Mouse (Mus musculus): ENCODE results near the gene Bank1. TPM values are rescaled to one million over a fixed set of nuclear protein-coding genes. Genes with fewer than 3 reads are reported as not detected.

Bank1 gene
- total and polyA plus RNA-seq, 2 experiments from 2014 or later = 0.10 to 0.25 TPM

DNA sequence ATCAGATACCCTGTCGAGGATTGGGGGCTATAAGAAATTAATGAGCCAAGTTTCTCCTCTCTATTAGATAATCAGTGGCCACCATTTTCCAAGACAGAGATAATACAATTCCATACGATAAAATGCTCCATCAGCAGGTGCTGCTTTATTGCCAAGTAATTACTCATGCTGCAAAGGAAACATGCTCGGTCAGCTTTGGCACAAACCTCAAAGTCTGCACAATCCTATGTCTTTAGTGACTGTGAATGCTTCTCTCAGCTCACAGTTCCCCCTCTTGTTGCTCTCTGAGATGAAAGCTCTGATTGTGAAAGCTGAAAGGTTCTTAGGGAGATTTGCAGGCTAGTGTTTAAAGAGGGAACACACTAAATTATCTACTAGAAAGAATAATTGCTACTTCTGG is 193.9 kb downstream of the Bank1 start:
- Histone ChIP-seq H3K9ac (replicated peaks; ENCODE audit: low read length) (no peak overlapping the region), H3K27me3 (ENCODE audit: insufficient read depth, low read length) (no peaks in the 10 kb centered on the region), H3K27ac (no peak overlapping the region), H3K36me3 (ENCODE audit: insufficient read depth, low read length) (no peaks in the 10 kb centered on the region), H3K4me1 (ENCODE audit: insufficient read depth, low read length) (no peaks in the 10 kb centered on the region), H3K4me3 (ENCODE audit: low read length) (no peak overlapping the region), H3K9me3 (ENCODE audit: low read length) (no peaks in the 10 kb centered on the region), H3K4me2 (ENCODE audit: low read depth, low read length) (no peak overlapping the region)
- 33% methylated on average over 3 of the region's 3 CpGs for WGBS
- ATAC-seq (no peak), DNase-seq (ENCODE audit: low spot score) (peak; percentile 17)
- TF ChIP-seq CTCF (IDR thresholded peaks at IDR 0.05; ENCODE audit: low read depth) = no peak

DNA sequence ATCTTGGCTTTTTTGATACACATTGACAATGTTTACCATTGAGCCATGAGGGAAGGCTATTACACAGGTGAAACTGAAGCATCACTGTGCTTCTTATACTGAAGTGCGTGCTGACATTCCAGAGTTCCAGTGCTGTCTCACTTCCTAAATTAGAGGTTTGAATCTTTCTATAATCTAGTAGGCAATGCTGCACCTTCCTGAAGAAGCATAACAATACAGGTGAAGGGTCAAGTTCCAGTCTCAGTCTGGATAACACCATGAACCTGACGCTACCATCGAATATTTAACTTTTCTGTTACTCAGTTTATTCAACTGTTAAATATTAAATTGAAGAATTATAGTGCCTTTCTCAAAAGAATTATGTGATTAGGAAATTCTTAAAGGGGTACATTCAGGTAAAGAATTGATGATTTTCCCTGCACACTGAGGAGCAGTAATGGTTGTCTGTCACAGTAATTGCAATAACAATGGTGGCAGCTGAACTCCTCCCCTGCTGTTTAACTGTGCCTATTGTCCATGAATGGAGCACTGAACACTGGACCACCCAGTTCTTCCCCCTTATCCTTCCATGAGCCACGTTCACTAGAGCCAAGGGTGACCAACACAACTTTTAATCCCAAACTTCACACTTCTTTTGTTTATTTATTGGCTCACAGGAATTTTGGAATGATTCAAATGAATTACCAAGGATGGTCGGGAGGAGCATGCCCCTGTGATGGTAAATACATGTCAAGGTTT is 210.2 kb downstream of the Bank1 start:
- no peak for TF ChIP-seq CTCF (IDR thresholded peaks at IDR 0.05; ENCODE audit: low read depth)
- Histone ChIP-seq H3K27me3 (ENCODE audit: insufficient read depth, low read length) (no peaks in the 10 kb centered on the region), H3K4me1 (ENCODE audit: insufficient read depth, low read length) (no peaks in the 10 kb centered on the region), H3K9me3 (ENCODE audit: low read length) (no peaks in the 10 kb centered on the region), H3K9ac (replicated peaks; ENCODE audit: low read length) (no peak overlapping the region), H3K4me2 (ENCODE audit: low read depth, low read length) (no peak overlapping the region), H3K4me3 (ENCODE audit: low read length) (no peak overlapping the region), H3K27ac (no peak overlapping the region), H3K36me3 (ENCODE audit: insufficient read depth, low read length) (no peaks in the 10 kb centered on the region)
- WGBS = 30% methylated on average over 5 of the region's 5 CpGs
- no peak for DNase-seq (ENCODE audit: low spot score)
- ATAC-seq = no peak

DNA sequence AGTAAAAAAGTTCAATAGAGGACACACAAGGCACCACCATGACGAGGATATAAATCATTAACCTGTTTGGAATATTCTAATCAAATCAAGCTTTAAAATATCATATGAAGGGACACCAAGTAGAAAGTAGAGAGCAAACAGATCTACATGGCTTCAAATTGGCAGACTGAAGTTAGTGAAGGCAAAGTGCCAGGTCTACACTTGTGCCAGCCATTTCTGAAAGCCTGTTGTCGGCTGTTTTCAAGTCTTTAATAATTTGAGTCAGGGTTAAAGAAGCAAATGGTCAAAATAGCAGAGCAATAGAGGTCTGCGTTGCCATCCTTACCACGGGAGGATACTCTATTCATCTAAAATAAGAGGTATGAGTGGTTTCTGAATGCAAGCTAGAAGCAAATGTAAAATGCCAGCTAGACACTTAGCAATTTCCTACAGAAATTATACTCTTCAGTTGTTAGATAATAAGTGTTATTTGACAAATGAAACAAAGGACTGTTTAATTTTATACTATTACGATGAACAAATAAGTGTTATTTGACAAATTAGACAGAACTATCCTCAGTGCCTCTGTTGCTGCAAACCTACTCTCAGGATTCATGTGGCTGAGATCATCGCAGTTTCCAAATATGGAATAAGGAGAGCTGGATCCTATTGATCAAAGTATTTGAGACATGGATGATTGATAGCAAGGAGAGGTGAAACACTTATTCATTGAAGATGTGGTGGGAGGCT is 216.3 kb downstream of the Bank1 start:
- Histone ChIP-seq H3K27ac (no peak overlapping the region), H3K9ac (replicated peaks; ENCODE audit: low read length) (no peak overlapping the region), H3K4me2 (ENCODE audit: low read depth, low read length) (no peak overlapping the region), H3K4me3 (ENCODE audit: low read length) (no peak overlapping the region), H3K27me3 (ENCODE audit: insufficient read depth, low read length) (no peaks in the 10 kb centered on the region), H3K9me3 (ENCODE audit: low read length) (no peaks in the 10 kb centered on the region), H3K36me3 (ENCODE audit: insufficient read depth, low read length) (no peaks in the 10 kb centered on the region), H3K4me1 (ENCODE audit: insufficient read depth, low read length) (no peaks in the 10 kb centered on the region)
- ATAC-seq (no peak), DNase-seq (ENCODE audit: low spot score) (peak; percentile 24)
- 73% methylated on average over 6 of the region's 6 CpGs for WGBS
- no peak for TF ChIP-seq CTCF (IDR thresholded peaks at IDR 0.05; ENCODE audit: low read depth)

DNA sequence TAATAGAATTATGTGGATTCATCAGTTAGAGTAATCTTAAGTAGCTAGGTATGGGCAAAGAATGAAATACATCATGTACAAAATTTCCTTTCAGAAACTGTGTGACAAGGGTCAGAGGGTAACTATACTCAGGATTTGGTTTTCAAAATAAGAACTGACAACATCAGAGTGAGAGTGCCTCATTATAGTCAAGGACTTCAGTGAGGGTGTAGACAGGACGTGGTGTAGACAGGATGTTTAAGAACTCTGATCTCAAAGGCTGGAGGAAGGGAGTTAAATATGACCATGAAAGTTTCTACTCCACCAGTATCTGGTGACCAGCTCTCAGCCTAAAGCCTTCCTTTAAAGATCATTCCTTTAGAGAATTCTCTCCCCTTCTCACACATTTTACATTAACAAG is 219.4 kb downstream of the Bank1 start:
- Histone ChIP-seq H3K27ac (no peak overlapping the region), H3K36me3 (ENCODE audit: insufficient read depth, low read length) (no peaks in the 10 kb centered on the region), H3K4me2 (ENCODE audit: low read depth, low read length) (no peak overlapping the region), H3K27me3 (ENCODE audit: insufficient read depth, low read length) (no peaks in the 10 kb centered on the region), H3K9ac (replicated peaks; ENCODE audit: low read length) (no peak overlapping the region), H3K9me3 (ENCODE audit: low read length) (no peaks in the 10 kb centered on the region), H3K4me3 (ENCODE audit: low read length) (no peak overlapping the region), H3K4me1 (ENCODE audit: insufficient read depth, low read length) (no peaks in the 10 kb centered on the region)
- ATAC-seq = no peak
- TF ChIP-seq CTCF (IDR thresholded peaks at IDR 0.05; ENCODE audit: low read depth) = no peak
- no peak for DNase-seq (ENCODE audit: low spot score)
- 63% methylated on average over 1 of the region's 1 CpGs for WGBS

DNA sequence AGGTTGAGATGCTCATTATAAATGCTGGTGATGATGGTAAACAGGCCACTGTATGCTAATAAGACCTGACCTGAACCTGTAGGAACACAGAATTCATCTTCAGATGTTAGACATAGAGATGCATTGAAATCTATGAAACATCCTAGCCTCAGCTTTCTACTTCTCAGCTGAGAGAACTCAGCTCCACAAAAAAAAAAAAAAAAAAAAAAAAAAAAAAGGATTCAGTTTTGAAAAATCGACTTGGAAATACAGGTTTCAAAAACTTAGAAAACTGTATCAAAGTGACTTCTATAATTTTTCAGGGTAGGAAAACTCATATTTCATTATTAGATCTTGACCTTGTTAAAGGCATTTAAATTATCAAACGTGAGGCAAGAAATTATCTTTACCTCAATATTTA is 222.5 kb downstream of the Bank1 start:
- TF ChIP-seq CTCF (IDR thresholded peaks at IDR 0.05; ENCODE audit: low read depth) = no peak
- no peak overlapping the region for H3K4me2 ChIP-seq (ENCODE audit: low read depth, low read length)
- WGBS = 91% methylated on average over 2 of the region's 2 CpGs
- ATAC-seq = no peak
- H3K9me3 ChIP-seq (ENCODE audit: low read length) = no peaks in the 10 kb centered on the region
- H3K27ac ChIP-seq = no peak overlapping the region
- no peaks in the 10 kb centered on the region for H3K36me3 ChIP-seq (ENCODE audit: insufficient read depth, low read length)
- DNase-seq (ENCODE audit: low spot score) = no peak
- H3K9ac ChIP-seq (replicated peaks; ENCODE audit: low read length) = no peak overlapping the region
- no peak overlapping the region for H3K4me3 ChIP-seq (ENCODE audit: low read length)
- H3K27me3 ChIP-seq (ENCODE audit: insufficient read depth, low read length) = no peaks in the 10 kb centered on the region
- no peaks in the 10 kb centered on the region for H3K4me1 ChIP-seq (ENCODE audit: insufficient read depth, low read length)

DNA sequence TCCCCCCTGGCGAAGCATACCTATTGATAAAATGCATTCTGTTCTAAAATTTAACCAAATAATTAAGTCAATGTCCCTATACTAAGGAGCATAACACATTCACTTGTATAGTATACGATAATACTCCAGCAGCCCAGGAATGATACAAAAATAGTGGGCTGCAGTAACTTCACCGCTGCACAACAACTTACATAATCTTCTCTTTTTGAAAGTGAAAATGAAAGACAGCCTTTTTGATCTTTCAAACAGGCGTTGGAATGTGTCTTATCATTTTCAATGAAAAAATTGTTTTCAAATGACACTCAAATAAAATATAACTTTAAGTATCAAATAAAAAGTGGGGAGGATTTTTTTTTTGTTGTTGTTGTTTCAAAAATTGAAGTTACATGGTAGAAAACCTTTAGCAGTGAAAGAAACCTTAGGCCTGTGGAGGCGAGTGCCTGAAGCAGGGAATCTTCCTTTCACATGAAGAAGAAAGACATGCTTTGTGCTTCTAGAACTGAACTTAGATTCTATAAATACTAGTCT is 224.8 kb downstream of the Bank1 start:
- TF ChIP-seq CTCF (IDR thresholded peaks at IDR 0.05; ENCODE audit: low read depth) = no peak
- no peak overlapping the region for H3K4me2 ChIP-seq (ENCODE audit: low read depth, low read length)
- ATAC-seq (no peak), DNase-seq (ENCODE audit: low spot score) (no peak)
- 91% methylated on average over 5 of the region's 5 CpGs for WGBS
- H3K4me1 ChIP-seq (ENCODE audit: insufficient read depth, low read length) = no peaks in the 10 kb centered on the region
- no peak overlapping the region for H3K4me3 ChIP-seq (ENCODE audit: low read length)
- no peaks in the 10 kb centered on the region for H3K36me3 ChIP-seq (ENCODE audit: insufficient read depth, low read length)
- no peak overlapping the region for H3K9ac ChIP-seq (replicated peaks; ENCODE audit: low read length)
- H3K9me3 ChIP-seq (ENCODE audit: low read length) = no peaks in the 10 kb centered on the region
- H3K27ac ChIP-seq = no peak overlapping the region
- H3K27me3 ChIP-seq (ENCODE audit: insufficient read depth, low read length) = no peaks in the 10 kb centered on the region

DNA sequence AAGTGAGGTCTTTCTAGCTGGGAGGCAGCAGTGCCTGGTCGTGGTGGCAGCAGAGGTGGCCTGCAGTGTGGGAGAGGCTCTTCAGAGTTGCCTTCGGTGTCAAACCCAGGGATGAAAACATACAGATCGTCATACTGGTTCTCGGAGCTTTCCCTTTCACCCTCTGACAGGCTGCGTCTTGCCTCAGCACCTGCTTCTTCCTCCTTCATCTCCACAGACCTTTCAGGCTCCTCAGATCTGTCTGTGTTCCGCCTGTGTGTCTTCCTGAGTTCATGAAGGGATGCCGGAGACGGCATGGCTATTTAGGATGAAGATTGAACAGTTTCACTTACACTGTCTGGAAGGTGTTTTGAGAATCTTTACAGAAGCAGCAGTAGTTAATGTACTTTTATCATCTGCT is 225.6 kb downstream of the Bank1 start:
- H3K27ac ChIP-seq = no peak overlapping the region
- DNase-seq (ENCODE audit: low spot score) = no peak
- TF ChIP-seq CTCF (IDR thresholded peaks at IDR 0.05; ENCODE audit: low read depth) = no peak
- ATAC-seq = no peak
- WGBS = 83% methylated on average over 8 of the region's 8 CpGs
- no peak overlapping the region for H3K4me2 ChIP-seq (ENCODE audit: low read depth, low read length)
- H3K4me1 ChIP-seq (ENCODE audit: insufficient read depth, low read length) = no peaks in the 10 kb centered on the region
- H3K9me3 ChIP-seq (ENCODE audit: low read length) = no peaks in the 10 kb centered on the region
- H3K27me3 ChIP-seq (ENCODE audit: insufficient read depth, low read length) = no peaks in the 10 kb centered on the region
- no peak overlapping the region for H3K4me3 ChIP-seq (ENCODE audit: low read length)
- no peak overlapping the region for H3K9ac ChIP-seq (replicated peaks; ENCODE audit: low read length)
- no peaks in the 10 kb centered on the region for H3K36me3 ChIP-seq (ENCODE audit: insufficient read depth, low read length)

Measured in hindbrain, postnatal 0 days (tissue).